Mouse (Mus musculus) CD8-positive naive resting alpha-beta T cell, adult 57 days (primary cell): ENCODE measurements around the gene Dhrs7. TPM values are rescaled to one million over a fixed set of nuclear protein-coding genes. Genes with fewer than 3 reads are reported as not detected.

Experiments used
- total RNA-seq: library from RNA; stranded (reverse); gene quantifications from one replicate; pipeline ENCODE4 v1.2.4, GENCODE M21; 2023

Gene Dhrs7
- 23.4 TPM for total RNA-seq

GRCm38 (mm10) chr12:72664735-72665337, at the start of gene Dhrs7:
Gene Dhrs7, minus strand, starts transcription at chr12:72664909.

GRCm38 (mm10) chr12:72649611-72650330, 14.9 kb downstream of the Dhrs7 start, which contains the start of gene Gm4756:
Gene Gm4756, minus strand, starts transcription at chr12:72649661.

Other genes with a start within 250 kb of the Dhrs7 start
- gene Lrrc9, start 223.0 kb downstream of the Dhrs7 start, total RNA-seq, result 0.34 TPM
- gene Pcnx4, start 128.5 kb downstream of the Dhrs7 start, total RNA-seq, result 4.9 TPM
- not detected for gene Gm4756, start 15.2 kb downstream of the Dhrs7 start, total RNA-seq
- gene Ppm1a, start 92.5 kb upstream of the Dhrs7 start, total RNA-seq, result 132 TPM